In genomic region chr12:35957235-35957634, GRCm38 (mm10) we compare ENCODE assay signal across 13 mouse cellular contexts. TPM values are rescaled to one million over a fixed set of nuclear protein-coding genes. Genes with fewer than 3 reads are reported as not detected.
DNase-seq lines count a peak whose midpoint lies in the region; ATAC-seq and TF ChIP-seq lines count a peak whose summit lies in the region.
"Had no signal": no experiment of that assay in that cellular context is flagged by ENCODE, and none has a peak within 500 bp of the region (broad histone marks: within the 10 kb centered on the region; RNA-seq: fewer than 3 reads in every experiment).

No protein-coding gene starts in this region.

- peak; percentile 41 for TF ChIP-seq CTCF in forebrain, postnatal 0 days (IDR thresholded peaks at IDR 0.05; ENCODE audit: low read depth)

- H3K27me3 ChIP-seq in forebrain, postnatal 0 days (ENCODE audit: insufficient read depth, low read length), result no peaks in the 10 kb centered on the region
- H3K27me3 ChIP-seq in forebrain, embryonic 11.5 days (ENCODE audit: control insufficient read depth, insufficient read depth, low read length), result no peaks in the 10 kb centered on the region
- no peaks in the 10 kb centered on the region for H3K27me3 ChIP-seq in midbrain, embryonic 13.5 days
- H3K27me3 ChIP-seq in midbrain, embryonic 10.5 days (ENCODE audit: low read depth, poor library complexity, severe bottlenecking), result no peaks in the 10 kb centered on the region
- H3K27me3 ChIP-seq: forebrain, embryonic 15.5 days; limb, embryonic 15.5 days had no signal

- no peaks in the 10 kb centered on the region for H3K36me3 ChIP-seq in forebrain, postnatal 0 days (ENCODE audit: insufficient read depth)
- no peaks in the 10 kb centered on the region for H3K36me3 ChIP-seq in forebrain, embryonic 11.5 days (ENCODE audit: control insufficient read depth, insufficient read depth, low read length)
- no peaks in the 10 kb centered on the region for H3K36me3 ChIP-seq in midbrain, embryonic 13.5 days
- H3K36me3 ChIP-seq in midbrain, embryonic 10.5 days, result no peaks in the 10 kb centered on the region
- H3K36me3 ChIP-seq: forebrain, embryonic 15.5 days; limb, embryonic 15.5 days had no signal

- no peaks in the 10 kb centered on the region for H3K9me3 ChIP-seq in forebrain, postnatal 0 days (ENCODE audit: low read length)
- H3K9me3 ChIP-seq in forebrain, embryonic 11.5 days (ENCODE audit: control insufficient read depth, low read length), result no peaks in the 10 kb centered on the region
- no peaks in the 10 kb centered on the region for H3K9me3 ChIP-seq in midbrain, embryonic 13.5 days
- no peaks in the 10 kb centered on the region for H3K9me3 ChIP-seq in midbrain, embryonic 10.5 days (replicated peaks)
- H3K9me3 ChIP-seq: forebrain, embryonic 15.5 days; limb, embryonic 15.5 days had no signal

- 81% methylated on average over 2 of the region's 2 CpGs for WGBS in forebrain, postnatal 0 days
- 85% methylated on average over 2 of the region's 2 CpGs for WGBS in forebrain, embryonic 11.5 days
- WGBS in midbrain, embryonic 13.5 days, result 73% methylated on average over 2 of the region's 2 CpGs
- 83% methylated on average over 2 of the region's 2 CpGs for WGBS in midbrain, embryonic 10.5 days

- H3K4me1 ChIP-seq in forebrain, postnatal 0 days (ENCODE audit: insufficient read depth), result no peaks in the 10 kb centered on the region
- H3K4me1 ChIP-seq in forebrain, embryonic 11.5 days (replicated peaks; ENCODE audit: control insufficient read depth, insufficient read depth, low read length), result no peaks in the 10 kb centered on the region
- H3K4me1 ChIP-seq in midbrain, embryonic 13.5 days (replicated peaks), result no peaks in the 10 kb centered on the region
- peaks cover 2% of the 10 kb centered on the region; the same call in 1 of the 2 replicates for H3K4me1 ChIP-seq in midbrain, embryonic 10.5 days
- H3K4me1 ChIP-seq: forebrain, embryonic 15.5 days; limb, embryonic 15.5 days had no signal

- H3K9ac ChIP-seq in forebrain, postnatal 0 days, result no peak overlapping the region
- no peak overlapping the region for H3K9ac ChIP-seq in forebrain, embryonic 11.5 days (ENCODE audit: low read length)
- no peak overlapping the region for H3K9ac ChIP-seq in midbrain, embryonic 13.5 days (replicated peaks)
- H3K9ac ChIP-seq: forebrain, embryonic 15.5 days; limb, embryonic 15.5 days had no signal

- H3K4me3 ChIP-seq in forebrain, postnatal 0 days (ENCODE audit: low read depth, low read length), result no peak overlapping the region
- no peak overlapping the region for H3K4me3 ChIP-seq in forebrain, embryonic 11.5 days (ENCODE audit: low read depth, low read length)
- no peak overlapping the region for H3K4me3 ChIP-seq in midbrain, embryonic 13.5 days (replicated peaks)
- no peak overlapping the region for H3K4me3 ChIP-seq in midbrain, embryonic 10.5 days
- H3K4me3 ChIP-seq: forebrain, embryonic 15.5 days; limb, embryonic 15.5 days had no signal

- no peak for ATAC-seq in forebrain, postnatal 0 days
- no peak for ATAC-seq in forebrain, embryonic 11.5 days (replicated peaks; ENCODE audit: low FRiP score)
- no peak for ATAC-seq in midbrain, embryonic 13.5 days
- ATAC-seq: forebrain, embryonic 15.5 days had no signal

- DNase-seq in forebrain, postnatal 0 days, result no peak
- no peak for DNase-seq in forebrain, embryonic 11.5 days (ENCODE audit: low spot score)
- peak; percentile 16 for DNase-seq in lung, postnatal 25 days (ENCODE audit: low spot score)
- DNase-seq in lung, postnatal 4 days, result no peak
- DNase-seq in ZHBTc4 (ENCODE audit: low read depth, low spot score), result peak; percentile 16
- peak; percentile 7 for DNase-seq in retina, embryonic 14.5 days (ENCODE audit: low spot score)
- no peak for DNase-seq in midbrain, embryonic 10.5 days (ENCODE audit: low spot score)
- DNase-seq: cerebellum, adult 11 months; heart, postnatal 14 days had no signal

- no peak overlapping the region for H3K27ac ChIP-seq in forebrain, postnatal 0 days (ENCODE audit: low read depth, low read length)
- no peak overlapping the region for H3K27ac ChIP-seq in forebrain, embryonic 11.5 days (ENCODE audit: low read depth, low read length)
- H3K27ac ChIP-seq in midbrain, embryonic 13.5 days, result no peak overlapping the region
- H3K27ac ChIP-seq in midbrain, embryonic 10.5 days (replicated peaks), result no peak overlapping the region
- H3K27ac ChIP-seq: forebrain, embryonic 15.5 days; limb, embryonic 15.5 days had no signal

- no peak overlapping the region for H3K4me2 ChIP-seq in forebrain, postnatal 0 days (ENCODE audit: low read depth)
- H3K4me2 ChIP-seq in forebrain, embryonic 11.5 days (ENCODE audit: low read depth, low read length, severe bottlenecking), result no peak overlapping the region
- H3K4me2 ChIP-seq in midbrain, embryonic 13.5 days (replicated peaks), result no peak overlapping the region
- H3K4me2 ChIP-seq: forebrain, embryonic 15.5 days; limb, embryonic 15.5 days had no signal

RNA-seq across cellular contexts. Expression of gene Agr3, which starts 31.8 kb away (rescaled TPM):
- not detected in 2 replicates for total RNA-seq in forebrain, postnatal 0 days (2014; rRNA removed)
- not detected in 2 replicates for polyA plus RNA-seq in forebrain, postnatal 0 days (2015; fragmentation: Nextera tagmentation; extraction: Ambion mirVana)
- 0.32 TPM in 1 of 2 replicates, not detected in the other for polyA plus RNA-seq in forebrain, embryonic 11.5 days (2014; fragmentation: Nextera tagmentation; extraction: Ambion mirVana)
- polyA plus RNA-seq in midbrain, embryonic 13.5 days (2015; fragmentation: Nextera tagmentation; extraction: Ambion mirVana), result not detected in 2 replicates
- not detected in 2 replicates for polyA plus RNA-seq in midbrain, embryonic 10.5 days (2016; fragmentation: Nextera tagmentation; extraction: Ambion mirVana)
- total RNA-seq: heart, postnatal 14 days; layer of hippocampus, adult 8-10 months had no signal
- polyA plus RNA-seq: forebrain, embryonic 15.5 days; limb, embryonic 15.5 days had no signal

RNA-seq across cellular contexts. Expression of gene Agr2, which starts 35.5 kb away (rescaled TPM):
- total RNA-seq in forebrain, postnatal 0 days (2014; rRNA removed), result not detected in 2 replicates
- polyA plus RNA-seq in forebrain, postnatal 0 days (2015; fragmentation: Nextera tagmentation; extraction: Ambion mirVana), result 0.19 and 0.21 TPM in 2 replicates
- 0.36 TPM in 1 of 2 replicates, not detected in the other for polyA plus RNA-seq in forebrain, embryonic 11.5 days (2014; fragmentation: Nextera tagmentation; extraction: Ambion mirVana)
- polyA plus RNA-seq in midbrain, embryonic 13.5 days (2015; fragmentation: Nextera tagmentation; extraction: Ambion mirVana), result 0.98 and 1.3 TPM in 2 replicates
- polyA plus RNA-seq in midbrain, embryonic 10.5 days (2016; fragmentation: Nextera tagmentation; extraction: Ambion mirVana), result 0.40 TPM in 1 of 2 replicates, not detected in the other
- total RNA-seq: heart, postnatal 14 days; layer of hippocampus, adult 8-10 months had no signal
- polyA plus RNA-seq: forebrain, embryonic 15.5 days had no signal

Comparison
In these comparisons a context has a peak if more than half of its experiments do, and no peak if none do; other contexts are left out.
1. DNase-seq: peak in lung, postnatal 25 days (single experiment), ZHBTc4 (single experiment) and retina, embryonic 14.5 days (single experiment); none in forebrain, postnatal 0 days (single experiment), forebrain, embryonic 11.5 days (single experiment), lung, postnatal 4 days (0 of 2) and midbrain, embryonic 10.5 days (single experiment).